Mouse (Mus musculus): Measurements from ENCODE around the gene Gm9195.

GRCm38 (mm10) chr14:72503241-72503640 lies 11.6 kb upstream of the Gm9195 start:
- TF ChIP-seq CTCF (IDR thresholded peaks at IDR 0.05; ENCODE audit: insufficient read depth, low read depth, low read length) (no peak), POLR2A (IDR thresholded peaks at IDR 0.05; ENCODE audit: insufficient read depth, low read depth, low read length) (no peak)
